Mouse (Mus musculus) megakaryocyte, adult 5-6 weeks (primary cell): Measurements from ENCODE around the gene Plin4. TPM values are rescaled to one million over a fixed set of nuclear protein-coding genes. Genes with fewer than 3 reads are reported as not detected.
A peak's percentile ranks its signal among the peaks of the same experiment; 100 is the strongest.
"Not testable (repeated sequence)": the region's sequence is repeated elsewhere in the genome, so short reads cannot be mapped to it uniquely, and the experiment has no call there.

ENCODE experiments used
- ATAC-seq: 2 replicates; pipeline ENCODE4 v1.8.0; 2016; ENCODE audit warnings: mild to moderate bottlenecking, inconsistent platforms; ENCODE audit not compliant: poor library complexity, severe bottlenecking
- total RNA-seq, 2 experiments: library from RNA; stranded (forward) in 1 of 2; stranded (reverse) in 1 of 2; fragments of 153-499, 151-499 nt in 1 of 2; fragments of 221-1000, 200-1000 nt in 1 of 2; gene quantifications; 2 replicates each; pipeline versions ENCODE4 v1.2.3 to v1.2.4; 2015 to 2017

Gene Plin4
- total RNA-seq, 2 experiments from 2014 or later: 0.09 to 0.18 TPM

GRCm38 (mm10) chr17:56103465-56104285 is 5.9 kb downstream of the Plin4 start:
- ATAC-seq: no peak

DNA sequence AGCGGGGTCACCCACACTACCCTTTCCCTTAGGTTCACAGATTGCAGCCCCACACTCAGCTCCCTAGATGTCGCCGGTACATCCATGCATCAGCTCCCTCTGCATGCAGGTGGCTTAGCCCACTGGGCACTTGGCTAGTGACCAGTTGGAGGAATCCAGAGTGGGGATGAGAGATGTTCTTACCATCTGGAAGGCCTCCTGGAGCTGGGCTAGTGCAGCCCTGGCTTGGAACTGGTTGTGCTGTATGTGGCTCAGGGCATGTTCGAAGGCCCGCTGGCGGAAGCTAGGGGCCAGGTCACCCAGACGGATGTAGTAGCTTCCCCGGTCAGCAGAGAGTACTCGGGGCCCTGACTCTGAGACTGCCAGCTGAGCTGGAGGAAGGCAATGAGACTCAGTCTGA is 6.7 kb downstream of the Plin4 start:
- ATAC-seq: no peak

DNA sequence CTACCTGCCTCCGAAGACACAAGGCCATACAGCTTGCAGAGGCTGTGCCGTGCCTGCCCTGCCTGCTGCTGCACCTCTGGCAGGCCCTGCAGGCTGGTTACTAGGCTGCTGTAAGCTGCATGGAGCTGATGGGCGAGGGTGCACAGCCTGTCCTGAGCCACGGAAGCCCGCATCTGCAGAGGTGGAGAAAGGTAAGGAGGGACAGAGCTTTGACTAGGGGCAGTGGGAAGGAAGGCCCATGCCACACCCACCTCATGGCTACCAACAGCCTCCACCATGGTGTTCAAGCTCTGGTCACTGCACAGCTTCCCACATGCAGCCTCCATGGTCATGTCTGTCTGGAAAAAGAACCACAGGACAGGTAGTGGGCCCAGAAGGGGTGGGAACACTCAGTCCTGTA is 7.4 kb downstream of the Plin4 start:
- ATAC-seq: no peak

DNA sequence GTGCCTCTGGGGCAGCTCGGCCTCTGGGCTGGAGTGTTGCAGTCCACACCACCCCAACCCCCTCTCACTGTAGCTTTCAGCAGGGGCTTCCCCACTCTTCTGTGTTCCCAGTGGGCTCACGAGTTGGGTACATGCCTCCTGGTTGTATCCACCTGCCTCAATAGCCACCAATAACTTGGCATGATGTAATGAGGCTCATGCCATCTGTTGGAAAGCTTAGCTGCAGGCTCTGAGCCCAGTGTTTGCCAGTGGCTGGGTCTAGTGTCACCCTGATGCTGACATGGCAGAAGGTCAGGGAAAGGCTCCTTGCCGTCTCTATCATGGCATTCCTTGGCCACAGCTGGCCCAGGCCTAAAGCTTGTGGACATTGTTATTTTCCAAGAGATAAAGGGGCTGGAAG is 8.8 kb downstream of the Plin4 start:
- ATAC-seq: no peak

DNA sequence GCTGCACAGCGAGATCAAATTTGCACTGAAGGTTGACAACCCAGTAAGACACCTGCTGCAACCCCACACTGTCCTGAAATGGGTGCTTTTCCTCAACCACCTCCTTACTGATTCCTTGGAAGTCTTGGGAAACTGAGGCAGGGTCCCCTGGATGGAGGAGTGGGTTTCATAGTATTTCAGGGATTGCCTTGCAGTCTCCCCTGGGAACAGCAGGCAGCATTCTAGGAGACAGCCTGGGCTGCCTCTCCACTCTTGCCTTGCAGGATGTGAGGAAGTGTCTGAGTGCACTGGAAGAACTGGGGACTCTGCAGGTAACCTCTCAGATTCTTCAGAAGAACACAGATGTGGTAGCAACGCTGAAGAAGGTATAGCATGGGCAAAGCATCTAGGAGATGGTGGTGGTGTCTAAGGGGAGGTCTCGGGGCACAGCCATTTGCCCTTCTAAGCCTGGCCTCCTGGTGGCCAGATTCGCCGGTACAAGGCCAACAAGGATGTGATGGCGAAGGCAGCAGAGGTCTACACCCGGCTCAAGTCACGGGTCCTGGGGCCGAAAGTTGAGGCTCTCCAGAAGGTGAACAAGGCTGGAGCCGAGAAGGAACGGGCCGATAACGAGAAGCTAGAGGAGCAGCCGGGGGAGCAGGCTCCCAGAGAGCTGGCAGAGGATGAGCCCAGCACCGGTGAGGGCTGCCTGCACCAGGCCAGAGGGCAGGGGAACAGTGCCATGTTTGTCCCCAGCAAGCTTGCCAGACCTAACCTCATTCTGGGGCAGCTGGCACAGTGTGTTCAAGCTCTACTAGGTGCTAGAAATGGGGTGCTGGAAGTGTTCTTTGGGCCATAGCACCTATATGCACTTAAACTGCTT is 10.7 kb downstream of the Plin4 start:
- no peak for ATAC-seq

DNA sequence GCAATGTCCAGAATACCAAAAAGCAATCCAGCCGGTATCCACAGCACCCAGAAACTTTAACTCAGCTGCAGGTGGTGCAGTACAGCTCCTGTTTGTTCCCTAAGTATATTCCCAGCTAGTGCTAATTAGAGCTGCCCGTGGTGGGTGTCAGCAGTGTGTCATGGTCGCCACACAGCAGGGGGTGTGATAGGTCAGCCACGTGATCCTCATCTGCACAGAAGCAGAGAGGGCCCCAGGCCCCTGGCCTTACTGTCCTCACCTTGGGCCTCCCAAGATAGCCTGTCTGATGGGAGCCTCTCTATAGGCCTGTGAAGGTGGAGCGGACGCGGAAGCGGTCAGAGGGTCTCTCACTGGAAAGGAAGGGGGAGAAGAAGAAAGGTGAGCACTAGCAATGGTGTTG is 11.4 kb downstream of the Plin4 start:
- no peak for ATAC-seq

- ATAC-seq: no peak
Measured at GRCm38 (mm10) chr17:56096883-56097282, 12.7 kb downstream of the Plin4 start.

GRCm38 (mm10) chr17:56092794-56093193 is 16.8 kb downstream of the Plin4 start:
- no peak for ATAC-seq

GRCm38 (mm10) chr17:56092312-56092711 is 17.3 kb downstream of the Plin4 start:
- no peak for ATAC-seq

GRCm38 (mm10) chr17:56080781-56081585 is 28.6 kb downstream of the Plin4 start:
- ATAC-seq: no peak

DNA sequence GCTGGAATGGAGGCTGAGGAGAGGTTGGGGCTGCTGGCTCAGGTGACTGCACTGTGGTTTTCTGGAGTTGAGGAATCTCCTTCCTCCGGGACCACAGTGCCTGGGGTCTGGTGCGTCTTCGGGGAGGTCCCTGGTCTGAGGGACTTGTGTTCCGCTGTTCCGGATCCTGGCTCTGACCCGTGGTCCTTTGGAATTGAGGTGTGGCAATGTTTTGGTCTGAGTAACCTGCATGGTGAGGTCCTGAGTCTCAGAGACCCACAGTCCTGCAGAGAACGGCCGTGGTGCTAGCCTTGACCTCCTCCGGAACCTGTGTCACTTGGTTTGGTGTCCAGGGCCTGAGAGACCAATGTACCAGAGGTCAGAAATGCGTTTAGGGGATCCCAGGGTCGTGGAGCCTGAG is 29.7 kb downstream of the Plin4 start:
- ATAC-seq: no peak

DNA sequence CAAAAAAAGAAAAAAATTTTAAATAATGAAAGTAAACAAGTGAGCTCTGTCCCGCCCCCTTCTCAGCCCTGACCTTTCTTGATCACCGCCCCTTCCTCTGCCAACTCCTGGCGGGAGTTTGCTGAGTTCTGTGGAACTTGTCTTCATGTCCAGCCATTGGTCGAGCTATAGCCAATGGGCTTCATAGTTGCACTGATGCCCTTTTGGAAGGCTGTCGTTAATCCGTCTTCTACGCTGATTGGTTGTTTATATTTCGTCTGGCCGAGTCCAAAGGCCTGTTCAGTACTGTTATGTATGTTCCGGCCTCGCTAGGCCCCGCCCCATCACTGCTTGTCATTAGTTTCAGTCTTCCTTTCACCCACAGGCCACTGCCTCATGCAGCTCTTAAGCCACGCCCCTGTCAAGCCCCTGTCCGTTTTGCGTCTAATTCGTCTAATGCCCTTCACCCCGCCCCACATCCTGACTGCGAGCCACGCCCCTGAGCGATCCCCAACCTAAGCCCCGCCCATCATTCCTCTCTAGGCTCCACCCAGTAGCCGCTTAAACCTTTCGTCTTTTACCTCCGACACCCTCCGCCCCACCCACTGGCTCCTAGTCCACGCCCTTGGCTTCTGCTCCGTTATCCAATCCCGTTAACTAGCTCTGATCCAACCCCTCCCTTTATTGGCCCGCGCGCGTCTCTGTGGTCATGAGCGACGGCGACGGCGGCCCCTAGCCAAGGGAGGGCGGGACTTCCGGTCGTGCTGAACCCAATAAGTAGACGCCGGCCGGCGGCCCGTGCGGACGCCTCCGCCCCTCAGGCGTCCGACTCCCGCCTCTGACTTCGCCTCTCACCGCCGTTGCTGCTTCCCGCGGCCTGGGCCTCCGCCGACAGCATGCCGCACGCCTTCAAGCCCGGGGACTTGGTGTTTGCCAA is 30.5 kb downstream of the Plin4 start, which contains the start of gene Hdgfl2:
Gene Hdgfl2 (plus strand): TSS at position 755 of the 916 bp plus-strand sequence.
- peak; percentile 71 for ATAC-seq

- ATAC-seq: not testable (repeated sequence)
Measured at GRCm38 (mm10) chr17:56078361-56078760, 31.2 kb downstream of the Plin4 start.

- no peak for ATAC-seq
Measured at GRCm38 (mm10) chr17:56077523-56077922, 32.1 kb downstream of the Plin4 start.

- peak; percentile 52 for ATAC-seq
Measured at GRCm38 (mm10) chr17:56074827-56075208, 34.8 kb downstream of the Plin4 start, which contains the start of gene Ubxn6. Gene Ubxn6, minus strand, starts transcription at chr17:56075028.

DNA sequence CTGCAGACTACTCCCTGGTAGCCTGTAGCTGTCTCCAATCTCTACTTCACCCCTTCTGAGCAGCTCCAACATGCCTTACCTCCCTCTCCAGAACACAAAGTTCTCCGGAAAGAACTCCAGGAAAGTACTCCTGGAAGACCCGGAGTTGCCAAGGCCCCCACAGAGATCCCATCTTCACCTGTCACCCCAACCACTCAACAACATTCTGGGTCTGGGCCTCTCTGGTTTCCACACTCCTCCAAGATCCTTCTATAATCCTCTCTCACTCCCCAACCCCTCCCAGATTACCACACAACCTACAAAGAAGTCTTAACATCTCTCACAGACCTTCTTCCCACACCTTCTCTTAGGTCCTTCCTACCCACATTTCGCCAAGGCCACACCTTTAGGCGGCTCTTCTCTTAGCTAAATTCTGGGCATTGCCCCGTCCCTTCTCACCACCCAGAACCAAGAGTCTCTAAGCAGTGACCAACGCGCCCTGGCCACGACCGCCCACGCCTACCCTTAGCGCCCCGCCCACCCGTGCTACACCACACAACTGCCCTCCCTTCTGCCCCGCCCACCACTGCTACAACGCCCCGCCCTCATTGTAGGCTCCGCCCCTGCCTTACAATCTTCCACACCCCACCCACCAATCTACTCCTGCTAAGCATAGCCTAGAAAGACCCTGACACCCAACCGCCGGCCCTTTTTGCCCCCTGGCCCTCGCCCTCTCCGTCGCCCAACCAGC is 35.3 kb downstream of the Plin4 start:
- peak; percentile 36 for ATAC-seq

GRCm38 (mm10) chr17:56072243-56072642 is 37.4 kb downstream of the Plin4 start:
- no peak for ATAC-seq

DNA sequence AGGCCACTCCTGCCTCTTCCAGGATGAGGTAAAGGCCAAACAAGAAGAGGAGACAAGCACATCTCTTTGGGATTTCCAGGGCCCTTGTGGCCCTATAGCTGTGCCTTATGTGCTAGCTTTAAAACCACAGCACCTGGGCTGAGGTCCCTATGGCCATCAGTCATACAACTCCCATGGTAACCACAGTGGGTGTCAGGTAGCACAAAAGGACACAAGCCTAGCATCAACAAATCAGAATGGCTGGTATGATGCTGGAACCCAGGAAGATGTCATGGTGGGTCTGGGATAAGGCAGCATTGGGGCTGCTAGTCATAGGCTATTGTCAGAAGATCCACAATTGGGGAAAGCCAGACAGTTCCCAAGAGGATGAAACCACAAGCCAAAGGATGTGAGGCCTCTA is 38.5 kb downstream of the Plin4 start:
- ATAC-seq: no peak

- ATAC-seq: no peak
Measured at GRCm38 (mm10) chr17:56069066-56069465, 40.5 kb downstream of the Plin4 start.
